Mouse (Mus musculus): ENCODE measurements at regions not wholly inside any gene's neighbourhood (a gene's known extent, or its start where the extent isn't known, plus 50 kb on each side); places are given as distances from the start of the nearest gene placed in this dataset.

DNA sequence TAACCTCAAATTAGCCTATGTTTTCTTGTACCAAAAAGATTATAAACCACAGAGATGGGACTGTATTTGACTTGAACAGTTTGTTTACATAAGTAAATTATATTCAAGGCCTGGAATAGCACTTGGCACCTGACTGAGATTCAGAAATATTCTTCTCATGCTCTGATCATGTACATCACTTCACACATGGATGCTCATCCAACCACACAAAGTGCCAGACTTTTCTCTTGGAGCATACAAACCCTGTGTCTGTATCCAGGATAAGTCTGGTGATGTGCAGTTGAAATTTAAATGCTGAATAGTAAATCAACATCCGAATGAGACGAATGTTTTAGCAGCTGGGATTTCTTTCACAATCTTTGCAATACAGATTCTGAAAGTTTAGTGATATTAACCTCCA lies 3802.3 kb upstream of the Gm7489 start:
- no peak for TF ChIP-seq CTCF (IDR thresholded peaks at IDR 0.05; ENCODE audit: borderline replicate concordance, extremely low read depth, insufficient read depth, insufficient read length)
- no peak for TF ChIP-seq POLR2A (IDR thresholded peaks at IDR 0.05; ENCODE audit: borderline replicate concordance, extremely low read depth, insufficient read depth, insufficient read length, poor library complexity, severe bottlenecking)
